Mouse (Mus musculus) brain, embryonic 14.5 days (tissue): ENCODE results near the gene Phrf1. TPM values are rescaled to one million over a fixed set of nuclear protein-coding genes. Genes with fewer than 3 reads are reported as not detected.

Experiments used
- DNase-seq: peaks from one replicate; pipeline ENCODE4 v3.0.0-alpha.2; 2011; ENCODE audit warnings: low read depth
- CTCF ChIP-seq: fragments of 200-500 bp; IDR thresholded peaks from 2 replicates; pipeline ENCODE4 v1.5.1; 2012; ENCODE audit warnings: inconsistent platforms, mild to moderate bottlenecking, moderate library complexity, borderline replicate concordance; ENCODE audit not compliant: insufficient read depth, insufficient read length; ENCODE audit errors: extremely low read depth
- POLR2A ChIP-seq: fragments of 200-500 bp; IDR thresholded peaks from 2 replicates; pipeline ENCODE4 v1.6.1; 2012; ENCODE audit warnings: mild to moderate bottlenecking, inconsistent platforms, borderline replicate concordance; ENCODE audit not compliant: poor library complexity, insufficient read depth, insufficient read length, severe bottlenecking; ENCODE audit errors: extremely low read depth
- polyA plus RNA-seq: library from polyadenylated mRNA; depleted of rRNA; stranded (reverse); fragments of >200 nt; gene quantifications from 2 replicates; pipeline ENCODE4 v1.2.3, GENCODE M21; 2012

Gene Phrf1
- polyA plus RNA-seq, 1 experiment = 47.1 TPM

GRCm38 (mm10) chr7:141268466-141269272 is 40.1 kb downstream of the Phrf1 start:
- no peak for DNase-seq
- TF ChIP-seq CTCF = no peak
- TF ChIP-seq POLR2A = no peak

GRCm38 (mm10) chr7:141269273-141269545 is 40.6 kb downstream of the Phrf1 start:
- TF ChIP-seq POLR2A (no peak), CTCF (no peak)
- DNase-seq = no peak

- no peak for TF ChIP-seq POLR2A
- no peak for TF ChIP-seq CTCF
- DNase-seq = no peak
Measured at GRCm38 (mm10) chr7:141270631-141271030, 42.0 kb downstream of the Phrf1 start.

- no peak for DNase-seq
- TF ChIP-seq CTCF = no peak
- TF ChIP-seq POLR2A = no peak
Measured at GRCm38 (mm10) chr7:141275356-141275755, 46.8 kb downstream of the Phrf1 start.

GRCm38 (mm10) chr7:141276546-141276945 is 48.0 kb downstream of the Phrf1 start, which contains the start of gene Cdhr5:
TSS of gene Cdhr5 (minus strand) at chr7:141276786.
- TF ChIP-seq CTCF (no peak), POLR2A (no peak)
- no peak for DNase-seq

GRCm38 (mm10) chr7:141277701-141278678 is 49.4 kb downstream of the Phrf1 start:
- TF ChIP-seq CTCF = no peak
- TF ChIP-seq POLR2A = no peak
- no peak for DNase-seq

GRCm38 (mm10) chr7:141278766-141279590 is 50.4 kb downstream of the Phrf1 start, which contains the start of gene Sct:
TSS of gene Sct (minus strand) at chr7:141279133.
- TF ChIP-seq CTCF (peak; percentile 60), POLR2A (no peak)
- peak; percentile 73 for DNase-seq

- TF ChIP-seq CTCF = no peak
- no peak for TF ChIP-seq POLR2A
- peak; percentile 82 for DNase-seq
Measured at GRCm38 (mm10) chr7:141281442-141281841, 52.9 kb downstream of the Phrf1 start.

GRCm38 (mm10) chr7:141282756-141283155 is 54.2 kb downstream of the Phrf1 start:
- DNase-seq = no peak
- TF ChIP-seq POLR2A (no peak), CTCF (no peak)

GRCm38 (mm10) chr7:141288042-141288441 is 59.5 kb downstream of the Phrf1 start:
- TF ChIP-seq POLR2A = no peak
- TF ChIP-seq CTCF = no peak
- no peak for DNase-seq
